Mouse (Mus musculus): ENCODE measurements at regions not wholly inside any gene's neighbourhood (a gene's known extent, or its start where the extent isn't known, plus 50 kb on each side); places are given as distances from the start of the nearest gene placed in this dataset.

DNA sequence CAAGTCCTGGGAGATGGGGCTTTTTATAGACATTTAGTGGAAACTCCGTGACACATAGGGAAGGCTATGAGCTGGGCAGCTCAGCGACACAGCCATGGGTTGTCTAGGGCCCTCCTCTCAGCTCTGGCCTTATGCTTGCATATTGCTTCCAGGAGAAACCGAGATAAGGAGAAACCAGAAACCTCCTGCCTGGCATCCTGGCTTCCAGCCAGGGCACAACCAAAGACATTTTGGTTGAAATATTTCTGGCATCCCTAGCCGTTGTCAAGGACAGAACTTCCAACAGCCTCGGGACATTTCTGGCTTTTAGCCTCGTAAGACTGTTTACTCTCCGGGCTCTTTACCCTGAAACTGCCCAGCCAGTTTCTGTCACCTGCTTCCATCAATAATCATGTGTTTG is 99.9 kb upstream of the Ankrd55 start:
- TF ChIP-seq CHD2 (IDR thresholded peaks at IDR 0.05; ENCODE audit: low read depth, low read length) (no peak), ZNF384 (IDR thresholded peaks at IDR 0.05; ENCODE audit: low read depth, low read length) (no peak), MAFK (IDR thresholded peaks at IDR 0.05; ENCODE audit: insufficient read depth, low read depth, low read length) (no peak), HCFC1 (IDR thresholded peaks at IDR 0.05; ENCODE audit: borderline replicate concordance, insufficient read depth, low read length) (no peak), ZC3H11A (IDR thresholded peaks at IDR 0.05; ENCODE audit: borderline replicate concordance, low read depth, low read length) (no peak)

Data from ES-E14 (cell line).